Mouse (Mus musculus): ENCODE data around the gene Hist1h3h.
"Not testable (repeated sequence)": the region's sequence is repeated elsewhere in the genome, so short reads cannot be mapped to it uniquely, and the experiment has no call there.

DNA sequence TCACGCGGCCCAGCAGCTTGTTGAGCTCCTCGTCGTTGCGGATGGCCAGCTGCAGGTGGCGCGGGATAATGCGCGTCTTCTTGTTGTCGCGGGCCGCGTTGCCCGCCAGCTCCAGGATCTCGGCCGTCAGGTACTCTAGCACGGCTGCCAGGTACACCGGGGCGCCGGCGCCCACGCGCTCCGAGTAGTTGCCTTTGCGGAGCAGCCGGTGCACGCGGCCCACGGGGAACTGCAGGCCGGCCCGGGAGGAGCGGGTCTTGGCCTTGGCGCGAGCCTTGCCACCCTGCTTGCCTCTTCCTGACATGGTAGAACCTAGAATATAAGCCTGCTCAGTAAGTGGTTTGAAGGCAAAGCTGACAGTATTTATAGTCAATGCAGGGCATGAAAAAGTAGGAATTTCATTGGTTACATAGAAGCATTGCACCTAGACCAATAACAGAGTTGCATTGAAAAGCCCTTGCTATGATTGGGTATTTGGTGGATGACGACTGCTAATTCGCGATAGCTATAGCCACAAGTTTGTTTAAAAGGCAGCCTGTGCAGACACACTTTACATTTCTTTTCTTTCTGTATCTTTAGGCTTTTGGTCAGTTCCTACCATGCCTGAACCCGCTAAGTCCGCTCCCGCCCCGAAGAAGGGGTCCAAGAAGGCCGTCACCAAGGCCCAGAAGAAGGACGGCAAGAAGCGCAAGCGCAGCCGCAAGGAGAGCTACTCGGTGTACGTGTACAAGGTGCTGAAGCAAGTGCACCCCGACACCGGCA, 36.2 kb downstream of the Hist1h3h start, which contains the start of the genes Hist1h2ak and Hist1h2bn:
- TF ChIP-seq CTCF (IDR thresholded peaks at IDR 0.05; ENCODE audit: low read depth): peak; percentile 50
- TF ChIP-seq EP300 (optimal IDR thresholded peaks at IDR 0.05): not testable (repeated sequence)
